Mouse (Mus musculus) olfactory bulb, adult 2 months (tissue): Measurements from ENCODE around the gene Gprc5c. TPM values are rescaled to one million over a fixed set of nuclear protein-coding genes. Genes with fewer than 3 reads are reported as not detected.

Experiments used
- H3K27ac ChIP-seq: fragments of 200-500 bp; 2 replicates; pipeline ENCODE4 v1.5.1; 2012; ENCODE audit warnings: low read depth, low read length; ENCODE audit not compliant: insufficient read depth
- H3K4me1 ChIP-seq: fragments of 200-500 bp; 2 replicates; pipeline ENCODE4 v1.6.1; 2012; ENCODE audit warnings: low read length; ENCODE audit not compliant: control insufficient read depth, insufficient read depth
- H3K4me3 ChIP-seq: fragments of 200-500 bp; 2 replicates; pipeline ENCODE4 v1.5.1; 2012; ENCODE audit warnings: mild to moderate bottlenecking, low read depth, low read length, moderate library complexity; ENCODE audit not compliant: insufficient read depth
- CTCF ChIP-seq: fragments of 200-500 bp; IDR thresholded peaks from 2 replicates; pipeline ENCODE4 v1.5.1; 2012; ENCODE audit warnings: low read depth, mild to moderate bottlenecking, low read length, moderate library complexity; ENCODE audit not compliant: insufficient read depth
- POLR2A ChIP-seq: fragments of 200-500 bp; IDR thresholded peaks from 2 replicates; pipeline ENCODE4 v1.6.1; 2012; ENCODE audit warnings: mild to moderate bottlenecking, low read depth, low read length, moderate library complexity; ENCODE audit not compliant: insufficient read depth
- WGBS: fragments of 180-500 bp; shearing (Covaris S2); methylation state at CpG from one replicate; pipeline ENCODE4 v1.1.7; 2018; 5-methylcytosine and 5-hydroxymethylcytosine counted together
- polyA plus RNA-seq: library from polyadenylated mRNA; stranded (reverse); fragments of >200 nt; gene quantifications from 2 replicates; pipeline ENCODE4 v1.2.4, GENCODE M21; 2012; ENCODE audit warnings: low replicate concordance; ENCODE audit not compliant: missing spikeins, insufficient read depth, insufficient read length

The Gprc5c gene
- polyA plus RNA-seq, 1 experiment, result not detected

- H3K27ac ChIP-seq, result no peak overlapping the region
- H3K4me3 ChIP-seq, result no peak overlapping the region
- TF ChIP-seq CTCF, result no peak
- no peak for TF ChIP-seq POLR2A
- 90% methylated on average over 11 of the region's 11 CpGs for WGBS
- H3K4me1 ChIP-seq, result 0 out of 2 replicates have a peak, but pooled peaks cover 2% of the 10 kb centered on the region
These were observed 35.9 kb upstream of the Gprc5c start for GRCm38 (mm10) chr11:114814873-114815592.

- Histone ChIP-seq H3K27ac (no peak overlapping the region), H3K4me1 (0 out of 2 replicates have a peak, but pooled peaks cover 2% of the 10 kb centered on the region), H3K4me3 (no peak overlapping the region)
- TF ChIP-seq POLR2A (no peak), CTCF (no peak)
- WGBS, result 88% methylated on average over 4 of the region's 4 CpGs
These were observed 34.0 kb upstream of the Gprc5c start for GRCm38 (mm10) chr11:114816934-114817333.

- 94% methylated on average over 7 of the region's 7 CpGs for WGBS
- no peak overlapping the region for H3K4me3 ChIP-seq
- no peak overlapping the region for H3K27ac ChIP-seq
- TF ChIP-seq CTCF, result no peak
- no peak for TF ChIP-seq POLR2A
- H3K4me1 ChIP-seq, result peaks cover 5% of the 10 kb centered on the region; the same call in 1 of the 2 replicates
These were observed 32.8 kb upstream of the Gprc5c start for GRCm38 (mm10) chr11:114818185-114818584.

GRCm38 (mm10) chr11:114819110-114819509, 31.8 kb upstream of the Gprc5c start:
- H3K4me1 ChIP-seq, result peaks cover 8% of the 10 kb centered on the region; the same call in 1 of the 2 replicates
- H3K27ac ChIP-seq, result no peak overlapping the region
- WGBS, result 70% methylated on average over 2 of the region's 2 CpGs
- no peak overlapping the region for H3K4me3 ChIP-seq
- TF ChIP-seq POLR2A, result no peak
- TF ChIP-seq CTCF, result no peak

- Histone ChIP-seq H3K4me1 (peaks cover 8% of the 10 kb centered on the region; the same call in 1 of the 2 replicates), H3K4me3 (no peak overlapping the region), H3K27ac (no peak overlapping the region)
- TF ChIP-seq POLR2A, result no peak
- no peak for TF ChIP-seq CTCF
- WGBS, result 70% methylated on average over 3 of the region's 3 CpGs
These were observed 30.5 kb upstream of the Gprc5c start for GRCm38 (mm10) chr11:114820444-114820843.

- WGBS, result 84% methylated on average over 1 of the region's 1 CpGs
- peaks cover 8% of the 10 kb centered on the region; the same call in 1 of the 2 replicates for H3K4me1 ChIP-seq
- TF ChIP-seq POLR2A (no peak), CTCF (no peak)
- H3K27ac ChIP-seq, result no peak overlapping the region
- no peak overlapping the region for H3K4me3 ChIP-seq
These were observed 29.6 kb upstream of the Gprc5c start for GRCm38 (mm10) chr11:114821325-114821724.

GRCm38 (mm10) chr11:114822727-114823126, 28.2 kb upstream of the Gprc5c start:
- TF ChIP-seq POLR2A (no peak), CTCF (no peak)
- Histone ChIP-seq H3K4me3 (no peak overlapping the region), H3K27ac (no peak overlapping the region), H3K4me1 (peaks cover 8% of the 10 kb centered on the region; the same call in 1 of the 2 replicates)
- 36% methylated on average over 12 of the region's 12 CpGs for WGBS

GRCm38 (mm10) chr11:114823199-114823725, 27.7 kb upstream of the Gprc5c start:
- TF ChIP-seq POLR2A (no peak), CTCF (no peak)
- Histone ChIP-seq H3K4me3 (no peak overlapping the region), H3K27ac (no peak overlapping the region), H3K4me1 (peaks cover 8% of the 10 kb centered on the region; the same call in 1 of the 2 replicates)
- 34% methylated on average over 11 of the region's 11 CpGs for WGBS

GRCm38 (mm10) chr11:114826686-114827085, 24.3 kb upstream of the Gprc5c start:
- TF ChIP-seq POLR2A (no peak), CTCF (no peak)
- peaks cover 25% of the 10 kb centered on the region for H3K4me1 ChIP-seq
- no peak overlapping the region for H3K4me3 ChIP-seq
- 92% methylated on average over 5 of the region's 5 CpGs for WGBS
- no peak overlapping the region for H3K27ac ChIP-seq
